Mouse (Mus musculus): ENCODE data around the gene Gm8297. TPM values are rescaled to one million over a fixed set of nuclear protein-coding genes. Genes with fewer than 3 reads are reported as not detected.
"Not testable (repeated sequence)": the region's sequence is repeated elsewhere in the genome, so short reads cannot be mapped to it uniquely, and the experiment has no call there.

Gm8297 gene
- polyA plus RNA-seq (2012; rRNA removed): not detected in 2 replicates

- DNase-seq (ENCODE audit: low read depth): not testable (repeated sequence)
These were observed at the start of gene Gm8297 for GRCm38 (mm10) chr14:4983635-4984034. Gm8297 (plus strand) TSS chr14:4983935.

GRCm38 (mm10) chr14:5015591-5015990 is 31.9 kb downstream of the Gm8297 start, which contains the start of gene Gm3298:
Gm3298 (plus strand) TSS chr14:5015891.
- not testable (repeated sequence) for DNase-seq (ENCODE audit: low read depth)

Other genes with a start within 250 kb of the Gm8297 start
- not detected in 2 replicates for gene Gm9602, start 207.6 kb upstream of the Gm8297 start, polyA plus RNA-seq (2012; rRNA removed)
- not detected in 2 replicates for gene Gm3269, start 145.8 kb upstream of the Gm8297 start, polyA plus RNA-seq (2012; rRNA removed)
- 1.2 and 2.3 TPM in 2 replicates for gene Gm3264, start 128.4 kb upstream of the Gm8297 start, polyA plus RNA-seq (2012; rRNA removed)
- gene Gm3278, start 91.5 kb upstream of the Gm8297 start, polyA plus RNA-seq (2012; rRNA removed): 0.23 and 0.49 TPM in 2 replicates
- gene Gm3298, start 32.0 kb downstream of the Gm8297 start, polyA plus RNA-seq (2012; rRNA removed): not detected in 2 replicates
- not detected in 2 replicates for gene 4930555G01Rik, start 66.7 kb downstream of the Gm8297 start, polyA plus RNA-seq (2012; rRNA removed)
- 15.0 and 16.6 TPM in 2 replicates for gene Gm8281, start 87.1 kb downstream of the Gm8297 start, polyA plus RNA-seq (2012; rRNA removed)
- gene Gm8279, start 147.6 kb downstream of the Gm8297 start, polyA plus RNA-seq (2012; rRNA removed): not detected in 2 replicates
- gene Gm3317, start 180.6 kb downstream of the Gm8297 start, polyA plus RNA-seq (2012; rRNA removed): not detected in 2 replicates
- not detected in 2 replicates for gene Gm8271, start 201.9 kb downstream of the Gm8297 start, polyA plus RNA-seq (2012; rRNA removed)

All from brain, embryonic 14.5 days (tissue).